Mouse (Mus musculus) central nervous system, embryonic 18 days (tissue): ENCODE data around the gene Taf13. TPM values are rescaled to one million over a fixed set of nuclear protein-coding genes. Genes with fewer than 3 reads are reported as not detected.

Source experiments
- polyA plus RNA-seq: library from polyadenylated mRNA; depleted of rRNA; stranded (reverse); fragments of >200 nt; gene quantifications from 2 replicates; pipeline ENCODE4 v1.2.3, GENCODE M21; 2012; rRNA removed

Gene Taf13
- 28.7 and 34.1 TPM in 2 replicates for polyA plus RNA-seq

DNA sequence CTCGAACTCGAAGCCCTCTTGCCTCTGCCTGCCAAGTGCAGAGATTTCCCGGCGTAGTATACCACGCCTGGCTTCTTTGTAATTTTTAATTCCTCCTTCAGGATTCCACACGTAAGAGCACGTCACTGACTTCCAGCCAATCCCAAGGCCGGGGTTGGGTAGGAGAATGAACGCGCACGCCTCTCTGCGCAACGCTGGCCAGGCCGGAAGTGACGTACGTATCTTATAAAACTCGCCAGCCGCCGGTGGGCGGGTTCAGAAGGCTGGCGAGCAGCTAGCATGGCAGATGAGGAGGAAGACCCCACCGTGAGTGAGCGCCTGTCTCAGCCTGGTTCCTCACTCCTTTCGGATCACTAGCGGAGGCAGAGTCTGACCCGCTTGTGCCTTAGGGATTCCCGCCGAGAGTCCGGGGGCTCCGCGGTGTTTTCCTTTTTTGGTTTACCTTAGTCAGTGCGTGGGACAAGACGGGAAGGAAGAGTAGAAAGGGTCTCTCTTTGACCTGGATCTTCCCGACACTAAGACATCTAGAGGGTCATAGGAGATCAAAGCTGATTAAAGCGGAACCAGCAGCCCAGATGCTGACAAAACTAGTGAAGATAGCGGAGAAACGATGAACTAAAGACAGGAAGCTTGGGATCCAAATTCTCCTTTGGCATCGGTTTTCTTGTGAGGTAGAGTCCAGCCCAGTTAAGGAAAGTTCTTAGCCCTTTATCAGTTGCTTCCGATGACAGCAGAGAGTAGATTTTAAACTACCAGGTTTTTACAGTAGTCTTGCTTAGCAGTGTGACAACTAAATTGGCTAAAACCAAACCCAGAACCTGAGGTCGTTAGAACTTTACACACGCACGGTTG, at the start of gene Taf13:
TSS of gene Taf13 (plus strand) at position 256 of the 852 bp plus-strand sequence.

GRCm38 (mm10) chr3:108533951-108534350, 37.5 kb upstream of the Taf13 start, which contains the start of gene 1700013F07Rik:
TSS of gene 1700013F07Rik (plus strand) at chr3:108534150.

DNA sequence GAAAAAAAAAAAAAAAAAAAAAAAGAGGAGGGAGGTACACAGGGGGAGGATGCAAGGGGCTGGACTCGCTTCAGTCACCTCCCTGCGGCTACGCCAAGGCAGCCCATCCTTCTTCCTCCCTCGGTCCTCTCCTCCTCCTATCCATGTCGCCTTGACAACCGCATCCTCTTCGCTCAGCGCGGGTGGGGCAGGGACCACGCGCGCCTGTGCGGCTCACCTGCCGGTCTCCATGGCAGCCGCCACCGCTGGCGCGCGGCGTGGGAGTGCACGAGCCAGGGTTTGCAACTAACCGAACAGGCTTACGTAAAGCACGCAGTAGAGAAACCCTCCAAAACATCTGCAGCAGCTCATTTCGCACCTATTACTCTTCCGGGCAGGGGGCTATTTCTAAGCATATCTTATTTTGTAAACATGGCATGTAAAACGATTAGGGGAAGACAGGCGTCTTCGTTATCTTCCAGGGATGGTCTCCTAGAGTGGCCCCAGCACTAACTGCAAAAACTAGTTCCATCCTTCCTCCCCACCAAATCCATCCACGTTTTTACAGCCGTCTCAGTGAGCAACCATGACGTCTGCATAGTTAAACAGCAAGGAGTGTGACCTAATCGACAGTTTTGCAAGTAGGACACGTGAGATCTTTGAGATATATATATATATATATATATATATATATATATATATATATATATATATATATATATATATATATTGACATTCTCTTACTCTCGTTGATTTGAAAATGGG, 34.8 kb upstream of the Taf13 start, which contains the start of gene 5330417C22Rik:
TSS of gene 5330417C22Rik (minus strand) at position 20 of the 744 bp plus-strand sequence.

GRCm38 (mm10) chr3:108562133-108562730, 9.3 kb upstream of the Taf13 start, which contains the start of gene Tmem167b:
TSS of gene Tmem167b (minus strand) at chr3:108562466.

GRCm38 (mm10) chr3:108590786-108591529, 19.5 kb downstream of the Taf13 start, which contains the start of gene Wdr47:
TSS of gene Wdr47 (plus strand) at chr3:108591279.

Other genes starting within 250 kb of the Taf13 start
- gene Mybphl, start 206.8 kb upstream of the Taf13 start, polyA plus RNA-seq, result 0.05 and 0.08 TPM in 2 replicates
- gene Psrc1, start 187.9 kb upstream of the Taf13 start, polyA plus RNA-seq, result 18.1 and 19.3 TPM in 2 replicates
- gene Celsr2, start 156.1 kb upstream of the Taf13 start, polyA plus RNA-seq, result 35.7 and 42.0 TPM in 2 replicates
- gene Sars, start 126.5 kb upstream of the Taf13 start, polyA plus RNA-seq, result 165 and 175 TPM in 2 replicates
- gene 1700013F07Rik, start 37.5 kb upstream of the Taf13 start, polyA plus RNA-seq, result 3.2 and 4.1 TPM in 2 replicates
- gene 5330417C22Rik, start 35.2 kb upstream of the Taf13 start, polyA plus RNA-seq, result 9.7 and 11.6 TPM in 2 replicates
- gene Tmem167b, start 9.2 kb upstream of the Taf13 start, polyA plus RNA-seq, result 12.4 and 13.0 TPM in 2 replicates
- gene Wdr47, start 19.6 kb downstream of the Taf13 start, polyA plus RNA-seq, result 123 and 124 TPM in 2 replicates
- 39.5 and 42.9 TPM in 2 replicates for gene Clcc1, start 82.2 kb downstream of the Taf13 start, polyA plus RNA-seq
- gene Gpsm2, start 150.6 kb downstream of the Taf13 start, polyA plus RNA-seq, result 8.6 and 9.8 TPM in 2 replicates
- 0.03 and 0.07 TPM in 2 replicates for gene Aknad1, start 168.0 kb downstream of the Taf13 start, polyA plus RNA-seq